Mouse (Mus musculus) adrenal gland, postnatal 10 days (tissue): ENCODE measurements around the gene Tmigd1. TPM values are rescaled to one million over a fixed set of nuclear protein-coding genes. Genes with fewer than 3 reads are reported as not detected.

Experiments
- DNase-seq: peaks from one replicate; pipeline ENCODE4 v3.0.0; 2021; ENCODE audit warnings: mixed read lengths
- long read RNA-seq, 2 experiments: library from polyadenylated mRNA; stranded (forward); transcript quantifications; one replicate each; pipeline ENCODE4 v2.0.0; 2021
- total RNA-seq, 2 experiments: library from RNA; stranded (reverse); gene quantifications; 2 replicates each; pipeline ENCODE4 v1.2.3; 2021

The Tmigd1 gene
- 1 to 10 TPM in 1 of 2 experiments, under 1 TPM in 1; 0.81 to 1.8 TPM for total RNA-seq
- long read RNA-seq, experiment 1, partial matches to known transcripts: 1 of 4 reads
- long read RNA-seq, experiment 1, other reads (novel, unspliced or antisense): 3 of 4 reads
- long read RNA-seq, experiment 2, partial matches to known transcripts: 1 of 3 reads
- long read RNA-seq, experiment 2, other reads (novel, unspliced or antisense): 2 of 3 reads

GRCm38 (mm10) chr11:76901579-76902361 is at the start of gene Tmigd1:
TSS of gene Tmigd1 (plus strand) at chr11:76902159.
- DNase-seq: no peak

DNA sequence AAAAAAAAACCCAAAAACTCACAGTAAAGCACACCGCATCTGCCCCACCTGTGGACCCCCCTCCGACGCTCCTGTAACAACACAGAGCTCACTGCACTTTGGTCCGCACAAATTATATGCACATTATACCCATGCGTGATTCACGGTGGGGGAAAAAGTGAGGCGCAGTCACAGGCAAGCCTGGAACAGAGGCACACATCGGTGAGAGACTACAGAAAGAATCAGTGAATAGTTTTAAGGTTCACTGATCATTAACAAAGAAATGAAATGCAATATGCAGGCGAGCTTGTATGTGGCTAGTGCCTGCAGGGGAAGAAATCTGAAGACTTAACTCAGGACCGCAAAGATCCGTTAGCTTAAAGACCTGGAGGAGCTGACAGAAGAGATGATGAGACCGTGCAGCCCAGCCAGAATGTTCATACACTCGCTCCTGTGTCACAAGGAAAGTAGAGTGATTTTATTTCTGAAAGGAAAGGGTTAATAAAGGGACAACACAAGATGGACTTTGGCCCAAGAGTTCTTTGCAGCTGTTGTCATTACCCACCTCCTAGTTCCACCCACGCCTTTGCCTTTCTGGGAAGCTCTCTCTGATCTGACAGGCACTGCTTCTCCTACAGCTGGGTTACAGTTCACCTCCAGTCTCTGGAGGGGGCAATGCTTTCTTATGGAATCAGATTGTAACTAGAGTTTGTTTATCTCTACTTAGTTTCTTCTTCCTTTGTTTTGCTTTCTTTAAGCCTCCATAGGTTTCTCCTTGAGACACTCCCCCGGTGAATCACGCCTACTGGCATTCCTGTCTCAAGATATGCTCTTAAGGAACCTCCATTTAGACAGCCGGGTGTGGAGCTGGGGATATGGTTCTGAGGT is 47.3 kb upstream of the Tmigd1 start:
- no peak for DNase-seq

- no peak for DNase-seq
Measured at GRCm38 (mm10) chr11:76856601-76857000, 45.4 kb upstream of the Tmigd1 start.

DNA sequence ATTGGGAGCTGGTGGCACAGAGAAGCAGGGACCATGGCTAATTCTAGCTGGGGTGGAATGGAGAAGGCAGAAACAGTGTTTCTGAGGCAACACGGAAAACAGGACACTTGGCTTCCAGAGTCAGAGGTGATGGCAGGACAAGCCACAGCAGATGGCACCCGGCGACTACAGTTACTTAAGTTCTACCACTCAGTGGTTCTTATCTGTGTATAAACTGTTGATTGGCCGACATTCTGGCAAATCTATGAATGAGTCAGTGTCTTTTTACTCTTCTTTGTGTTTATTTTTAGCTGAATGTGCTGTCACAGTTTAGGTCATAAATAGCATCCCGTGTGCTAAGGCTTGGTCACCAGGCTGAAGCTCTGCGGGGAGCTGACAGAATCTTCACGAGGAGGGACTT is 44.8 kb upstream of the Tmigd1 start:
- DNase-seq: no peak

DNA sequence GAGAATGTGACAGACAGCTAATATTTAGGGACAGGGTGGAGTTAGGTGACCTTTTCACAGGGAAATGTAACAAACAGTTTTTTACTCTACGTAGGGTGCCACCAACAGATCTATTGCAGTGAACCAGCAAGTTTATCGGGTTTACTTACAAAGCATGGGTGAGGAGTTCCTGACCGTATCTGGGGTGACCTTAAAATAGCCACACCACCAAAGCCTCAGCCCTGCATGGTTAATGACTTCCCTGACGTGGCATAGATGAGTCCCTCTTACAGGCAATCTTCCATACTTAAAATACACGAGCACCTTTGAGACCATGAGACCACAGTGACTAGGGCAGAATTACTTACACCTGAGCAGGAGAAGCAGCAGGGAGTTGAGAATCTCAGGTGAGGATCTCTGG is 43.2 kb upstream of the Tmigd1 start:
- DNase-seq: no peak

DNA sequence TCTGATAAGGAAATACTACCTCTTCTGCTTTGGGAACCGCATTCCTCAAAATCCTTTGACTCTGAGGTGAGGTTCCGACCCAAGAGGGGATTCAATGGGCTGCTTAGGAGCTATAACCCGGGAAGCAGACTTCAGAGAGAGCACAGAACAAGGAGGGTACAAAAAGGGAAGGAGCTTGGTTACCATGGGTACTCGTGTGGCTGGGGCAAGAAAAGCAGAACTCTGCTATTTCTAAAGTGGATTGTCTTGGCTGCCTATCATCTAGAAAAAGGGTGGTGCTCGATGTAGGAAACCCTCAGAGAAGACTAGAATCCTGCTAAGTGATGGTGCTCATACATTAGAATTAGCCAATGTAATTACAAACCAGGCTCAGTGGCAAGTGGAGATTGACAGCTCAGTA is 42.7 kb upstream of the Tmigd1 start:
- DNase-seq: no peak

GRCm38 (mm10) chr11:76861185-76861584 is 40.8 kb upstream of the Tmigd1 start:
- no peak for DNase-seq

- no peak for DNase-seq
Measured at GRCm38 (mm10) chr11:76872556-76873234, 29.3 kb upstream of the Tmigd1 start.

DNA sequence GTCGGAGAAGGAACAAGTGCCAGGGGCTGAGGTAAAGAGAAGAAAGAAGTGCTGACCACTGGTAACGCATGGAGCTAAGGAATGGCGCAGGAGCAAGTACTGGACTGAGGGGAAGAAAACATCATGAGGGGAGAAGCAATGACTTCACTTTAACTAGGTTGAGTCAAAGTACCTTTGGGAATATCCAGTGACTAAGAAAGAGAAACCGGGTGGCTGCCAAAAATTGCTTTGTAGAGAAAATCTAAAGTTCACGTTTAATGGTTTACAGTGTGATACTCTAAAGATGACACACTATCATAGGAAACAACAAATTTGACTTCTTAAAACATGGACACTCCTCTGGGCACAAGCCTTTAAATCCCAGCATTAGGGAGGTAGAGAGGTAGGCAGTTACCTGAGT is 28.1 kb upstream of the Tmigd1 start:
- no peak for DNase-seq

DNA sequence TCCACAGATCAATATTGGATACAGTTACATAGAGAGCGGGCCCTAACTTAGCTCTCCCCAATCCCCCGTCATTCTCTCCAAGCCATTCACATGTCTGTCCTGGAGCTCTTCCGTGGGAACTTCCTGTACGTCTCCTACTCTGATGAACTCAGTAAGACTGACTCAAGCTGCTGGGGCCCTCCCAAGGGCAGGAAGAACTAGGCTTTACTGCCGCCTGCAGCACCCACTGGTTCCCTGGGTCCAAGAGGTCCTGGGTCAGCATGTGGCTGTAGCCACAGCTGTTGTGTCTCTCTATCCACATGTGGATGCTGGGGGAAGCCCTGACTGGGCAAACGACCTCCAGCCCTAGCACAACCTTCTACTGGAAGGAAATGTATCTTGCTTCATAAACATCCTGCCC is 27.2 kb upstream of the Tmigd1 start:
- DNase-seq: no peak

DNA sequence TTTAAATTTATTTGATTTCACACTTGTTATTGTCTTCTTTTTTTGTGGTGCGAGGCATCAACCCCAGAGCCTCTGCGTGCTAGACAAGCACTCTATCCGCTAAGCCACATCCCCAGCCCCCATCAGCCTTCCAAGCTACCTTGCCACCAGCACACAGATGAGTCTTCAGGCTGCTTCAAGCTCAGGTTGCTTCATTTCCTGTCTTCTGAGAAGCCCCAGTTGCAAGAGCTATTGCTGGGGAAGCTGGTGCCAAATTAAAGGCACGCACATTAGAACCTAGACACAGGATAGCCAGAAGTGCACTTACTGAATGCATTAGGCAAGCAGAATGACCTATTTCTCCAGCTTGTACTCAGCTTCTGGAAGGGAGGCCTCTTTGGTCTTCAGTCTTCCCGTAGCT is 22.1 kb upstream of the Tmigd1 start:
- DNase-seq: no peak

GRCm38 (mm10) chr11:76884451-76884850 is 17.5 kb upstream of the Tmigd1 start:
- DNase-seq: no peak

- peak; percentile 56 for DNase-seq
Measured at GRCm38 (mm10) chr11:76889339-76890164, 12.4 kb upstream of the Tmigd1 start.

DNA sequence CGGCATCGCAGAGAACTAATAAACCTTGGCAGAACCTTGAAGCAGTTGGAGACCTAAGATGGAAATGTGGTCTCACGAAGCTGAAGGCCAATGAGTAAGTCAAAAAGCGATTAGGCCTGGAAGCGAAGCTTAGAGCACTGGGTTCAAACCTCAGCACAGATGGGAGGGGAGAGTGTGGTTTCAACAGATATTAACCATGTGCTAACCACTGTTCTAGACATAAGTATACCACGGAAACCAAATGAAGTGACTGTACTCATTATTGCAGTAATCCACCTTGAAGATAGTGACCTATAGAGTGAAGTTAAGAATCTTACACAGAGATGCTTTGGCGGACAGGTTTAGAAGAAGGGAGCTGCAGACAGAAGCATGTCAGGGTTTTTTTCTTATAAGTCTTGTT is 10.8 kb upstream of the Tmigd1 start:
- no peak for DNase-seq

- no peak for DNase-seq
Measured at GRCm38 (mm10) chr11:76891738-76892349, 10.1 kb upstream of the Tmigd1 start.

DNA sequence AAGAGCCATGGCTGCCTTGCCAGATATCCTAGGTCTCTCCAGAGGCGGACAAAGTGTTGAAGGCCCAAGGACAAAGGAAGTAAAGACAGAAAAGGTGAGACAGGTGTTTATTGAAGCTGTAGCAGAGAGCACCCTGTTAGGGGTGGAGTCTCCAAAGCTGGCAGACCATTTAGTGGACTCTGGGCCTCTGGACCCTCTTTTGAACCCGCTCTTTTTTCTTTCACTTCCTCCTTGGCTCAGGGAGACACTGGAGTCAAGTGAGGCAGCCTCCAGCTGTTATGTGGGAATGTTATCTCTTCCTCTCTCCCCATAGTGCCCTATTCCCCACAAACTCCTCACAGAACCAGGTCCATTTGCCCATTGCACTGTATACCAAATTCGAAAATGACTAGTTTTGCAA is 9.0 kb upstream of the Tmigd1 start:
- no peak for DNase-seq

- peak; percentile 49 for DNase-seq
Measured at GRCm38 (mm10) chr11:76893570-76893969, 8.4 kb upstream of the Tmigd1 start.

DNA sequence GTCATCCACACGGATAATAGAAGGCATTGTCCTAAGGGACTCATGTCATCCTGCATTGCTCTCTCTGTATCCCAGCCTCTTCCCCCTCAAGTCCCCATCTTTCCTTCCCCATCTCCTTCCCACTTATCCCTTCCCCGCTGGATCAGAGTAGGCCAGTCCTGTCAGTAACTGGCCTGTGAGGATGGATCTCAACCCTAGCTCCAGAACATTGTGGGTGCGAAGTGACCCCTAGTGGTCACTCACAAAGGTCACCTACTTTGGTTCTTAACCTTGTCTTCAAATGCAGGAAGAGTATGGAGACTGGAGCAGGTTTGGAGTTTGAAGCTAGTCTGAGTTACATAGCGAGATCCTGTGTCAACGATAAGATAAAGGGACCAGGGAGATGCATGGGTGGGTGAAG is 7.7 kb upstream of the Tmigd1 start:
- peak; percentile 71 for DNase-seq

DNA sequence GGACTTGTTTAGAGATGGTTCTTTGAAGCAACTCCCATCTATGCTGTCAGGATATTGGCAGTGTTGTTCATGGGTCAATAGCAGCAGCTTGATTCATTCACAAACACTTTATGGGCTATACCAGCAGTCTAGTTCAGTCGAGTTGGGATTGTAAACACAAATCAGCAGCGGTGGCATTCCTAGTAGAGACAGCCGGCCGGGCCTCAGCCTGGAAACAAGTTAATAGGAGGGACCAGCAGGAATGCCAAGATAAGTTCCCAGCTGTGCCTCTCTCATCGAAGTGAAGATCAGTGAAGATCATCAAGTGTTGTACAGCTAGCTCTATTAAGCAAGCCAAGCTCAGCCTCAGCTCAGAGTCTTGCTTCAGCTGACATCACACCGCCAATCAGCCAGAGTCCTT is 5.6 kb upstream of the Tmigd1 start:
- DNase-seq: no peak

DNA sequence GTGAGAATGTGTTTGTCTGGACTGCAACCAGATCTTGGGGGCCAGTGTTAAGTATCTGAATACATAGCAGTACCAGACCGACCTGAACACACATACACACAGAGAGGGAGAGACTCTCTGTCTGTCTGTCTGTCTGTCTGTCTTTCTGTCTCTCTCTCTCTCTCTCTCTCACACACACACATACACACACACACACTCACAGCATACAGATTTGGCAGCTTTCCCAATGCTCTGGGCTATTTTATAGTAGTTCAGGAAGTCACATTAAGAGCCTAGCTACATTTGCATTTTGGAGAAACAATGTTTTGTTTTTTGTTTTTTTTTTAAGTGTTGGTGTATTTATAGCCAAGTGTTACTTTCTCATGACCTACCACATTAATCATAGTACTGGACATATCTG is 4.8 kb upstream of the Tmigd1 start:
- no peak for DNase-seq

GRCm38 (mm10) chr11:76897871-76898270 is 4.1 kb upstream of the Tmigd1 start:
- no peak for DNase-seq
